ENCODE assay signal across 27 mouse cellular contexts in genomic region chr3:53580596-53581254, GRCm38 (mm10).
A peak's percentile ranks its signal among the peaks of the same experiment; 100 is the strongest.
DNase-seq lines count a peak whose midpoint lies in the region; ATAC-seq and TF ChIP-seq lines count a peak whose summit lies in the region.
"Had no signal": no experiment of that assay in that cellular context is flagged by ENCODE, and none has a peak within 500 bp of the region (broad histone marks: within the 10 kb centered on the region; RNA-seq: fewer than 3 reads in every experiment).

No protein-coding gene starts in this region.

- WGBS in liver, postnatal 0 days (ENCODE audit: insufficient replicate concordance) = 28% methylated on average over 5 of the region's 5 CpGs
- 48% methylated on average over 5 of the region's 5 CpGs for WGBS in intestine, embryonic 15.5 days
- WGBS in stomach, embryonic 16.5 days = 39% methylated on average over 5 of the region's 5 CpGs

- DNase-seq in liver, postnatal 0 days = no peak
- DNase-seq in liver = no peak
- DNase-seq in spleen, adult 18-20 months = no peak
- DNase-seq in frontal cortex, adult 2 months (ENCODE audit: extremely low spot score in 1 of 2, low spot score in 1 of 2) = no peak
- DNase-seq: adrenal gland, postnatal 25 days; B cell, adult 2 months; cerebellum, adult 11-12 months; cerebellum, adult 9-11 months; forebrain, postnatal 0 days; gastrocnemius, postnatal 10 days; heart, postnatal 14 days; kidney, adult 8-10 months; kidney, postnatal 36 days; lung, postnatal 10 days; right cerebral cortex, postnatal 25 days; thymus, postnatal 14 days had no signal

- H3K4me1 ChIP-seq in liver, postnatal 0 days (ENCODE audit: insufficient read depth) = 0 out of 2 replicates have a peak, but pooled peaks cover 2% of the 10 kb centered on the region
- H3K4me1 ChIP-seq in megakaryocyte, embryonic 14.5 days = peaks cover 31% of the 10 kb centered on the region
- no peaks in the 10 kb centered on the region for H3K4me1 ChIP-seq in intestine, embryonic 15.5 days (replicated peaks)
- H3K4me1 ChIP-seq in stomach, embryonic 16.5 days (ENCODE audit: control insufficient read depth, insufficient read depth, low read length) = peaks cover 10% of the 10 kb centered on the region
- H3K4me1 ChIP-seq: limb, embryonic 13.5 days; liver, embryonic 12.5 days; midbrain, embryonic 13.5 days; neural tube, embryonic 15.5 days had no signal

- H3K4me2 ChIP-seq in liver, postnatal 0 days (ENCODE audit: low read depth, low read length) = no peak overlapping the region
- H3K4me2 ChIP-seq in intestine, embryonic 15.5 days (replicated peaks) = no peak overlapping the region
- H3K4me2 ChIP-seq in stomach, embryonic 16.5 days (ENCODE audit: low read depth, low read length) = no peak overlapping the region
- H3K4me2 ChIP-seq: forebrain, embryonic 12.5 days; limb, embryonic 13.5 days; liver, embryonic 12.5 days; midbrain, embryonic 13.5 days; neural tube, embryonic 15.5 days had no signal

- no peak for TF ChIP-seq EP300 in liver, postnatal 0 days (IDR thresholded peaks at IDR 0.05; ENCODE audit: low read depth)

- ATAC-seq in liver, postnatal 0 days = peak; percentile 44; the same call in 1 of the 2 replicates
- ATAC-seq in megakaryocyte, adult 5-6 weeks (ENCODE audit: poor library complexity, severe bottlenecking) = no peak
- ATAC-seq in intestine, embryonic 15.5 days = peak; percentile 28; the same call in 1 of the 2 replicates
- ATAC-seq in stomach, embryonic 16.5 days (ENCODE audit: insufficient read depth, low FRiP score) = peak; percentile 15; the same call in 1 of the 2 replicates
- ATAC-seq: forebrain, postnatal 0 days; hindbrain, embryonic 16.5 days; liver, embryonic 12.5 days; midbrain, embryonic 13.5 days had no signal

- no peak overlapping the region for H3K9ac ChIP-seq in liver, postnatal 0 days (replicated peaks)
- H3K9ac ChIP-seq in intestine, embryonic 15.5 days = no peak overlapping the region
- no peak overlapping the region for H3K9ac ChIP-seq in stomach, embryonic 16.5 days (ENCODE audit: low read length)
- H3K9ac ChIP-seq: forebrain, embryonic 12.5 days; forebrain, postnatal 0 days; limb, embryonic 13.5 days; liver, embryonic 12.5 days; midbrain, embryonic 13.5 days; neural tube, embryonic 15.5 days had no signal

- no peaks in the 10 kb centered on the region for H3K27me3 ChIP-seq in liver, postnatal 0 days (ENCODE audit: insufficient read depth, low read length)
- H3K27me3 ChIP-seq in megakaryocyte, embryonic 14.5 days (replicated peaks) = no peaks in the 10 kb centered on the region
- no peaks in the 10 kb centered on the region for H3K27me3 ChIP-seq in intestine, embryonic 15.5 days (replicated peaks)
- H3K27me3 ChIP-seq in stomach, embryonic 16.5 days (ENCODE audit: control insufficient read depth, insufficient read depth, low read length) = no peaks in the 10 kb centered on the region
- H3K27me3 ChIP-seq: forebrain, embryonic 12.5 days; limb, embryonic 13.5 days; liver, embryonic 12.5 days; midbrain, embryonic 13.5 days; neural tube, embryonic 15.5 days had no signal

- H3K4me3 ChIP-seq in liver, postnatal 0 days (ENCODE audit: low read depth, low read length) = no peak overlapping the region
- H3K4me3 ChIP-seq in megakaryocyte, embryonic 14.5 days (replicated peaks) = peak overlapping the region; percentile 31
- H3K4me3 ChIP-seq in intestine, embryonic 15.5 days (replicated peaks) = no peak overlapping the region
- H3K4me3 ChIP-seq in stomach, embryonic 16.5 days (replicated peaks; ENCODE audit: low read length) = no peak overlapping the region
- H3K4me3 ChIP-seq: erythroblast, embryonic 14.5 days; forebrain, embryonic 12.5 days; limb, embryonic 13.5 days; liver, embryonic 12.5 days; midbrain, embryonic 13.5 days; neural tube, embryonic 15.5 days had no signal

- H3K36me3 ChIP-seq in liver, postnatal 0 days (replicated peaks; ENCODE audit: insufficient read depth, low read length) = no peaks in the 10 kb centered on the region
- no peaks in the 10 kb centered on the region for H3K36me3 ChIP-seq in megakaryocyte, embryonic 14.5 days (replicated peaks; ENCODE audit: low read length)
- no peaks in the 10 kb centered on the region for H3K36me3 ChIP-seq in intestine, embryonic 15.5 days
- H3K36me3 ChIP-seq in stomach, embryonic 16.5 days (ENCODE audit: control insufficient read depth, insufficient read depth, low read length) = no peaks in the 10 kb centered on the region
- H3K36me3 ChIP-seq: forebrain, embryonic 12.5 days; limb, embryonic 13.5 days; liver, embryonic 12.5 days; midbrain, embryonic 13.5 days; neural tube, embryonic 15.5 days had no signal

- no peaks in the 10 kb centered on the region for H3K9me3 ChIP-seq in liver, postnatal 0 days (ENCODE audit: low read length)
- no peaks in the 10 kb centered on the region for H3K9me3 ChIP-seq in megakaryocyte, embryonic 14.5 days
- no peaks in the 10 kb centered on the region for H3K9me3 ChIP-seq in intestine, embryonic 15.5 days
- no peaks in the 10 kb centered on the region for H3K9me3 ChIP-seq in stomach, embryonic 16.5 days (replicated peaks; ENCODE audit: control insufficient read depth, low read length)
- H3K9me3 ChIP-seq: forebrain, embryonic 12.5 days; limb, embryonic 13.5 days; liver, embryonic 12.5 days; midbrain, embryonic 13.5 days; neural tube, embryonic 15.5 days had no signal

- H3K27ac ChIP-seq in liver, postnatal 0 days (ENCODE audit: low read depth) = no peak overlapping the region
- H3K27ac ChIP-seq in intestine, embryonic 15.5 days = no peak overlapping the region
- H3K27ac ChIP-seq in stomach, embryonic 16.5 days (ENCODE audit: low read length) = peak overlapping the region; percentile 66
- H3K27ac ChIP-seq: forebrain, embryonic 12.5 days; limb, embryonic 13.5 days; liver, embryonic 12.5 days; midbrain, embryonic 13.5 days; neural tube, embryonic 15.5 days had no signal

- TF ChIP-seq CTCF in liver, postnatal 0 days (IDR thresholded peaks at IDR 0.05; ENCODE audit: low read depth) = no peak
